Mouse (Mus musculus) heart, adult 18-20 months (tissue): ENCODE measurements around the gene Nsrp1. TPM values are rescaled to one million over a fixed set of nuclear protein-coding genes. Genes with fewer than 3 reads are reported as not detected.
A peak's percentile ranks its signal among the peaks of the same experiment; 100 is the strongest.
"Not testable (repeated sequence)": the region's sequence is repeated elsewhere in the genome, so short reads cannot be mapped to it uniquely, and the experiment has no call there.

Experiments used
- DNase-seq, 2 experiments: peaks; one replicate each; pipeline ENCODE4 v3.0.0; 2021 to 2022; ENCODE audit warnings: mixed read lengths in 1 of 2
- long read RNA-seq, 2 experiments: library from polyadenylated mRNA; stranded (forward); transcript quantifications; one replicate each; pipeline ENCODE4 v2.0.0; 2021
- total RNA-seq, 2 experiments: library from RNA; stranded (reverse); gene quantifications; 2 replicates each; pipeline ENCODE4 v1.2.3; 2021

Nsrp1 gene
- total RNA-seq: 1 to 10 TPM; 9.8 to 10.0 TPM
- long read RNA-seq, experiment 1, transcript Nsrp1-201 (7 exons, 3,114 nt): major isoform, 22 of 28 reads
- long read RNA-seq, experiment 1, partial matches to known transcripts: 1 of 28 reads
- long read RNA-seq, experiment 1, other reads (novel, unspliced or antisense): 5 of 28 reads
- long read RNA-seq, experiment 2, transcript Nsrp1-201 (7 exons, 3,114 nt): major isoform, 10 of 14 reads
- long read RNA-seq, experiment 2, partial matches to known transcripts: 0 of 14 reads
- long read RNA-seq, experiment 2, other reads (novel, unspliced or antisense): 4 of 14 reads

GRCm38 (mm10) chr11:77078273-77079134 is at the start of gene Nsrp1:
TSS of gene Nsrp1 (minus strand) at chr11:77078435.
- peak; percentile 93 to 96 for DNase-seq

- no peak for DNase-seq
Measured at GRCm38 (mm10) chr11:77111141-77111540, 32.9 kb upstream of the Nsrp1 start.

GRCm38 (mm10) chr11:77108442-77108841 is 30.2 kb upstream of the Nsrp1 start:
- DNase-seq: no peak

GRCm38 (mm10) chr11:77107872-77108271 is 29.6 kb upstream of the Nsrp1 start:
- DNase-seq: not testable (repeated sequence)

- no peak for DNase-seq
Measured at GRCm38 (mm10) chr11:77106961-77107360, 28.7 kb upstream of the Nsrp1 start.

- peak; percentile 75 to 93 for DNase-seq
Measured at GRCm38 (mm10) chr11:77100137-77100937, 22.1 kb upstream of the Nsrp1 start.

GRCm38 (mm10) chr11:77098332-77098972 is 20.2 kb upstream of the Nsrp1 start:
- no peak for DNase-seq

GRCm38 (mm10) chr11:77096991-77097390 is 18.8 kb upstream of the Nsrp1 start:
- DNase-seq: peak; percentile 10 to 39

- DNase-seq: peak in 1 of 2 experiments; percentile 18
Measured at GRCm38 (mm10) chr11:77096581-77096980, 18.3 kb upstream of the Nsrp1 start.

- no peak for DNase-seq
Measured at GRCm38 (mm10) chr11:77095206-77095605, 17.0 kb upstream of the Nsrp1 start.

- peak in 1 of 2 experiments; percentile 13 for DNase-seq
Measured at GRCm38 (mm10) chr11:77094136-77094535, 15.9 kb upstream of the Nsrp1 start.

- DNase-seq: peak; percentile 16 to 71
Measured at GRCm38 (mm10) chr11:77093208-77093607, 15.0 kb upstream of the Nsrp1 start.

- DNase-seq: no peak
Measured at GRCm38 (mm10) chr11:77089162-77089561, 10.9 kb upstream of the Nsrp1 start.

GRCm38 (mm10) chr11:77087004-77087403 is 8.8 kb upstream of the Nsrp1 start:
- DNase-seq: no peak

- no peak for DNase-seq
Measured at GRCm38 (mm10) chr11:77084001-77084682, 5.9 kb upstream of the Nsrp1 start.

- no peak for DNase-seq
Measured at GRCm38 (mm10) chr11:77079361-77079760, 1.1 kb upstream of the Nsrp1 start.

GRCm38 (mm10) chr11:77077792-77078191 is 443 bp downstream of the Nsrp1 start:
- DNase-seq: no peak

GRCm38 (mm10) chr11:77077331-77077730 is 904 bp downstream of the Nsrp1 start:
- not testable (repeated sequence) for DNase-seq

- DNase-seq: peak in 1 of 2 experiments; percentile 20
Measured at GRCm38 (mm10) chr11:77070721-77071120, 7.5 kb downstream of the Nsrp1 start.

GRCm38 (mm10) chr11:77068825-77069224 is 9.4 kb downstream of the Nsrp1 start:
- DNase-seq: no peak

- DNase-seq: no peak
Measured at GRCm38 (mm10) chr11:77063406-77063805, 14.8 kb downstream of the Nsrp1 start.
